Mouse (Mus musculus): ENCODE measurements around the gene Agbl4.

DNA sequence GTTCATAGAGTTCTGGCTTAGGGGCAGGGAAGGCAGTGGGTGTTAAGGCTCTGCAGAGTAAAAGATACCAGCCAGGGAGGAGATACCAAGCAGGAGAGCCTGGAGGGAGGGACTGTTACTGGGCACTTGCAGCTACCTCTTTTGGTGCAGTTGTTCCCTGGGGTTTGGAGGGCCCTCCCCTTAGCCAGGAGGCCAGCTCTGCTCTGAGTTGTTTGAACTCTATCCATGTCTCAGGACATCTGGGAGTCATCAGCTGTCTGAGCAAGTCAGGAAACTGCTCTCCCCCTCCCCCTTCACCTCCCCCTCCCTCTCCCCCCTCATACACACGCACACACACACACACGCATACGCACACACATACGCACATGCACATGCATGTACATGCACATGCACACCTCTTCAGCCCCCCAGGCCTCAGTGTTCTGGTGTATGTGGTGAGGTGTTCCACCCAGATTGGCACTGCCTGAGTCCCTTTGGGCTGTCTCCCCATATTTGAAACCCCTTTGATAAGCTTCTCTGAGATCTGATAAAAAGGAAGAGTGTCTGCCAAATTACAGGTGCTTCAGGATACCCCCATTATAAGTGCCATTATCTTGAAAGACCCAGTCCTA is 1089.9 kb downstream of the Agbl4 start:
- no peak for TF ChIP-seq CTCF (IDR thresholded peaks at IDR 0.05; ENCODE audit: insufficient read depth, low read length)
- no peak for TF ChIP-seq POLR2A (IDR thresholded peaks at IDR 0.05; ENCODE audit: borderline replicate concordance, extremely low read depth, low read depth, low read length)
